11 mouse cellular contexts compared by ENCODE assay signal in the genomic region with DNA sequence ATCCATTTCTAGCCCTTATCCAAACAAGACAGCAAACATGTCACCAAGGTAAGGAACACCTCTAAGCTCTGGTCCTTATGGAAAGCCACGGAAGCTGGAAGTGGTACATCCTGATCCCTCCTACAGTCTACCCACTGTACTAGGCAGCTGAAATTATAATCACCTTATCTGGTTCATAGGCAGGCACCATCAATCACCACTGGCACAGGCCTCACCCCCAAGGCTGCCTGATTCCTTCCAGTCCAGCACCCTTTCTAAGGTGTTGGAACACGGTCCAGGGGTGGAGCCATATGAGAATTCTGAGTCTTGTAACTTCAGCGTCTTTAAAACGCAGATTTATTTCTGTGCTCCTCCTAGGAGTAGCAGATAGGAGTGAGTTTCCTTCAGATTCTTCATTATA. TPM values are rescaled to one million over a fixed set of nuclear protein-coding genes. Genes with fewer than 3 reads are reported as not detected.
A peak's percentile ranks its signal among the peaks of the same experiment; 100 is the strongest.
DNase-seq lines count a peak whose midpoint lies in the region; ATAC-seq and TF ChIP-seq lines count a peak whose summit lies in the region.
"Had no signal": no experiment of that assay in that cellular context is flagged by ENCODE, and none has a peak within 500 bp of the region (broad histone marks: within the 10 kb centered on the region; RNA-seq: fewer than 3 reads in every experiment).

No protein-coding gene starts in this region.

- TF ChIP-seq EP300 in heart, adult 2 months (IDR thresholded peaks at IDR 0.05; ENCODE audit: insufficient read depth, low read depth, low read length) = no peak

- no peak for TF ChIP-seq CTCF in heart, adult 2 months (IDR thresholded peaks at IDR 0.05)
- TF ChIP-seq CTCF in midbrain, postnatal 0 days (IDR thresholded peaks at IDR 0.05) = no peak

- no peak for ATAC-seq in forebrain, embryonic 13.5 days
- ATAC-seq in midbrain, postnatal 0 days (ENCODE audit: low FRiP score) = no peak
- no peak for ATAC-seq in activated CD4-positive, CD25-positive, alpha-beta regulatory T cell, adult 4 months
- ATAC-seq: lung, postnatal 0 days had no signal

- H3K4me3 ChIP-seq in heart, adult 2 months = no peak overlapping the region
- H3K4me3 ChIP-seq in forebrain, embryonic 13.5 days = no peak overlapping the region
- no peak overlapping the region for H3K4me3 ChIP-seq in limb, embryonic 10.5 days
- H3K4me3 ChIP-seq in midbrain, postnatal 0 days (ENCODE audit: low read depth, low read length) = no peak overlapping the region

- H3K27ac ChIP-seq in heart, adult 2 months = no peak overlapping the region
- peak overlapping the region; percentile 92 for H3K27ac ChIP-seq in forebrain, embryonic 13.5 days
- H3K27ac ChIP-seq in limb, embryonic 10.5 days = peak overlapping the region; percentile 34; the same call in 1 of the 2 replicates
- H3K27ac ChIP-seq in midbrain, postnatal 0 days (ENCODE audit: low read depth, low read length) = peak overlapping the region; percentile 64; the same call in 1 of the 2 replicates

- no peaks in the 10 kb centered on the region for H3K4me1 ChIP-seq in heart, adult 2 months (ENCODE audit: control insufficient read depth, insufficient read depth, low read length)
- peaks cover 53% of the 10 kb centered on the region for H3K4me1 ChIP-seq in forebrain, embryonic 13.5 days
- H3K4me1 ChIP-seq in limb, embryonic 10.5 days = peaks cover 22% of the 10 kb centered on the region
- no peaks in the 10 kb centered on the region; the same call in 1 of the 2 replicates for H3K4me1 ChIP-seq in midbrain, postnatal 0 days (ENCODE audit: insufficient read depth, low read length)

- no peaks in the 10 kb centered on the region for H3K9me3 ChIP-seq in forebrain, embryonic 13.5 days (replicated peaks)
- H3K9me3 ChIP-seq in limb, embryonic 10.5 days (replicated peaks) = no peaks in the 10 kb centered on the region
- H3K9me3 ChIP-seq in midbrain, postnatal 0 days (ENCODE audit: low read length) = no peaks in the 10 kb centered on the region

- no peak overlapping the region for H3K9ac ChIP-seq in heart, adult 2 months (ENCODE audit: low read depth, low read length)
- H3K9ac ChIP-seq in forebrain, embryonic 13.5 days = no peak overlapping the region
- H3K9ac ChIP-seq in midbrain, postnatal 0 days (replicated peaks; ENCODE audit: low read length, poor library complexity, severe bottlenecking) = no peak overlapping the region

- H3K27me3 ChIP-seq in heart, adult 2 months (ENCODE audit: control insufficient read depth, insufficient read depth, low read length) = no peaks in the 10 kb centered on the region
- no peaks in the 10 kb centered on the region for H3K27me3 ChIP-seq in forebrain, embryonic 13.5 days
- H3K27me3 ChIP-seq in limb, embryonic 10.5 days (ENCODE audit: low read depth, poor library complexity, severe bottlenecking) = no peaks in the 10 kb centered on the region
- H3K27me3 ChIP-seq in midbrain, postnatal 0 days (ENCODE audit: insufficient read depth, low read length) = no peaks in the 10 kb centered on the region

- peak; percentile 75 for DNase-seq in heart, adult 11 months
- no peak for DNase-seq in heart, adult 2 months
- no peak for DNase-seq in limb, embryonic 10.5 days (ENCODE audit: low spot score)
- DNase-seq in midbrain, postnatal 0 days (ENCODE audit: low spot score) = no peak
- DNase-seq in embryo, embryonic 10.5 days (ENCODE audit: low spot score) = no peak
- no peak for DNase-seq in left cerebral cortex, adult 11 months (ENCODE audit: low spot score)
- DNase-seq: cerebellum, postnatal 25 days; left cerebral cortex, postnatal 4 days had no signal

- intact Hi-C loops in heart, adult 2 months (cut with DNase I) = no loop called here

- no peak overlapping the region for H3K4me2 ChIP-seq in forebrain, embryonic 13.5 days
- H3K4me2 ChIP-seq in midbrain, postnatal 0 days (ENCODE audit: low read depth, low read length, poor library complexity, severe bottlenecking) = no peak overlapping the region

- no peak for TF ChIP-seq POLR2A in heart, adult 2 months (IDR thresholded peaks at IDR 0.05; ENCODE audit: insufficient read depth, low read depth, low read length)

- H3K36me3 ChIP-seq in heart, adult 2 months (ENCODE audit: control insufficient read depth, insufficient read depth, low read length) = peaks cover 4% of the 10 kb centered on the region
- no peaks in the 10 kb centered on the region for H3K36me3 ChIP-seq in forebrain, embryonic 13.5 days (ENCODE audit: poor library complexity, severe bottlenecking)
- H3K36me3 ChIP-seq in limb, embryonic 10.5 days = no peaks in the 10 kb centered on the region
- no peaks in the 10 kb centered on the region for H3K36me3 ChIP-seq in midbrain, postnatal 0 days (ENCODE audit: insufficient read depth, low read length)

- WGBS in heart, adult 2 months = 83% methylated on average over 4 of the region's 4 CpGs
- 82% methylated on average over 4 of the region's 4 CpGs for WGBS in forebrain, embryonic 13.5 days
- WGBS in limb, embryonic 10.5 days = 85% methylated on average over 4 of the region's 4 CpGs
- WGBS in midbrain, postnatal 0 days = 83% methylated on average over 4 of the region's 4 CpGs

- H3K79me2 ChIP-seq in heart, adult 2 months (replicated peaks; ENCODE audit: control insufficient read depth, insufficient read depth, low read length) = no peaks in the 10 kb centered on the region

RNA-seq across cellular contexts. Expression of a gene that starts 32.5 kb away (rescaled TPM):
- 10 to 100 TPM; 17.5 to 19.9 TPM for total RNA-seq in heart, adult 2 months (2021)
- polyA plus RNA-seq in heart, adult 2 months (2012; rRNA removed) = 5.0 and 13.1 TPM in 2 replicates
- 62.9 and 63.2 TPM in 2 replicates for polyA plus RNA-seq in forebrain, embryonic 13.5 days (2015; fragmentation: Nextera tagmentation; extraction: Ambion mirVana)
- polyA plus RNA-seq in limb, embryonic 10.5 days (2016; fragmentation: Nextera tagmentation; extraction: Ambion mirVana) = 59.5 and 66.5 TPM in 2 replicates
- 33.7 and 49.2 TPM in 2 replicates for total RNA-seq in midbrain, postnatal 0 days (2014; rRNA removed)
- polyA plus RNA-seq in midbrain, postnatal 0 days (2015; fragmentation: Nextera tagmentation; extraction: Ambion mirVana) = 38.3 and 40.5 TPM in 2 replicates
- polyA plus RNA-seq in activated CD4-positive, CD25-positive, alpha-beta regulatory T cell, adult 4 months (2017; shearing (Covaris generic)) = 10 to 100 TPM; 88.0 to 94.9 TPM
